Mouse (Mus musculus) common myeloid progenitor, adult 5-6 weeks (primary cell): ENCODE data around the gene Trp53bp2. TPM values are rescaled to one million over a fixed set of nuclear protein-coding genes. Genes with fewer than 3 reads are reported as not detected.

Experiments
- ATAC-seq: replicated peaks from 2 replicates; pipeline ENCODE4 v1.8.0; 2016; ENCODE audit warnings: low read depth, mild to moderate bottlenecking, moderate TSS enrichment, inconsistent platforms; ENCODE audit not compliant: poor library complexity, severe bottlenecking
- total RNA-seq: library from RNA; stranded (forward); fragments of 200-1000, 187-1606 nt; gene quantifications from 2 replicates; pipeline ENCODE4 v1.2.3, GENCODE M21; 2017

Trp53bp2 gene
- total RNA-seq, 1 experiment from 2014 or later, result 9.6 TPM

DNA sequence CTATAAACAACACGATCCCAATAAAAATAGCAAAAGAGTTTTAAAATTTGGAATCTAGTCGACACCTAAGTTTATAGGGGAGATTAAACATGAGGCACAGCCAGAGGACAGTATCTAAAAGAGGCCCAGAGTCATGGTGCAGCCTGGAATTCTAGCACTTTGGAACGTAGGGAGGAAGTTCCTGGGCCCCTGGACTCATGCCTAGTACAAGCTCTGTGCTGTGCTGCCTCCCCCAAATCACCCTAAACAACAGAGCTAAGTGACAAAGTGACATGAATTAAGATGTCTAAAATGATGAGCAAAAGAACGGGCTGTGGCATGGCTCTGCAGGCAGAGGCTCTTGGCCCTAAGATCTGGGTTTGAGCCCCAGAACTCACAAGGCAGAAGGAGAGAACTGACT lies 88.8 kb downstream of the Trp53bp2 start:
- no peak for ATAC-seq

DNA sequence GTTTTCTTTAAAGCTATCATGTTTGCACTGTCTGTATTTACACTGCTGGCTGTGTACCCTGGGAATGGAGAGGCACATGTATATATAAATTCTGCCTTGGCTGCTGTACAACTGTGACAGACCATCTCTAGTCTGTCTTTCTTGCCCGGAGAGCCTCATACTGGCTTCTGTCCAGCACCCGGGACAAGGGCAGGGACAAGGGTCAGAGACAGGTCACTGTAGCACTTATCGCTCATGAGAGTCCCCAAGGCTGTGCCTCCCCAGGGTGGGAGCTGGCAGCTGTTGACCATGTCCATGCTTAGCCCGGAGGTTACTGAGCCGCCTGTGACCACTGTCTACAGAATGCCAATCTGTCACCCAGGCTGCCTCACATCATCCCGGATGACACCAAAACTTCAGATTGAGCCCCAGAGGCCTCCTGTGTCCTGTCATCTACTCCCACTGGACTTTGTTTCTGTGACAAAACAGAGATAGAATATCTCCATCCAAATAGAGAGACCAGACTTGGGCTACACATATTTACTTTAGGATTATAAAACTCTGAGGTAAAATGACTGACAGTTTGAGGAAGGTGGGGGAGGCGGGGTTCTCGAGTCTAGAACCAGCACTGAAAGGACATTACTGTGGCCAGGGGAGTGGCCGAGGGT lies 90.6 kb downstream of the Trp53bp2 start:
- ATAC-seq, result no peak

- no peak for ATAC-seq
Measured at GRCm38 (mm10) chr1:182500224-182500623, 91.3 kb downstream of the Trp53bp2 start.

- ATAC-seq, result no peak
Measured at GRCm38 (mm10) chr1:182500843-182501242, 91.9 kb downstream of the Trp53bp2 start.

- no peak for ATAC-seq
Measured at GRCm38 (mm10) chr1:182501815-182502405, 92.9 kb downstream of the Trp53bp2 start.

DNA sequence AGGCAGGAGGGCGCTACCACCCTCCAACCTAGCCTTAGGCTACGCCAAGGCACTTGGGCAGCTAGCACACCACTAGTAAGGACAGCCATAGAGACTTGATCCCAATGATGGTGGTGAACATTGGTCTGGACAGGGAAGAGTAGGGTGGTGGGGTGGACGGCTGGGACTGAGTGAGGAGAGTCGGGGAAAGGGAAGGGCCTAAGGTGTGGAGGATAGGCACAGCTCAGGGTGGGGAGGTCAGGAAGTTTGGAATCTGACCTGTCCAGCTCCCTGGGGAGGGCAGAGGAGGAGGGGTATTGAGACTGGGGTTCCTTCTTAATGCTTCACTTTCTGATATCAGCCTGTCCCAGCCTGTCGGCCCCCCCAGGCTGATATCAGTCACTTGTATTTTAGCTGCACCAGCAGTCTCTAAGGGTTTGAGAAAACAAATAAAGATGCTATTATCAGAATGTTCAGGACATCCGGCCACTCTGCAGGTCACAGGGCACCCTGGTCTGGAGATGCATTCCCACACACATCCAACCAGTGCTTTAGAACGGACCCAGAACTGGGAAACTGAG lies 93.6 kb downstream of the Trp53bp2 start:
- no peak for ATAC-seq

- no peak for ATAC-seq
Measured at GRCm38 (mm10) chr1:182503206-182503900, 94.4 kb downstream of the Trp53bp2 start.

GRCm38 (mm10) chr1:182504223-182504622 lies 95.3 kb downstream of the Trp53bp2 start:
- ATAC-seq, result peak; percentile 77

DNA sequence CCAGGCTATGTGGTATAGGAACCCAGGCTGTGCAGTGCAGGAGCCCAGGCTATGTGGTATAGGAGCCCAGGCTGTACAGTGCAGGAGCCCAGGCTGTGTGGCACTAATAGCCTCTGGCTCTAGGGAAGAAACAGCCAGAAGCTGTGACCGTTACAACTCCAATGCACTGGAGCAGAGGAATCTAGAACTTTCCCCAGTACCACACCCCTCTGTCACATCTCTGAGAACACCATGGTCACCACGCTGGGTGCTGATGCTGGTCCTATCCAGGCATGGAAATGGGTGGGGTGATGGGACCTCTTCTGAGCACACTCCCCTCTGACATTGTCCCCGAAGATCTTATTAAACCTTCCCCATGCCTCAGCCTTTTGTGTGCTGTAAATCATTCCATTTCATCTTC lies 96.3 kb downstream of the Trp53bp2 start:
- ATAC-seq, result no peak

GRCm38 (mm10) chr1:182506229-182506986 lies 97.4 kb downstream of the Trp53bp2 start:
- peak; percentile 69 for ATAC-seq

DNA sequence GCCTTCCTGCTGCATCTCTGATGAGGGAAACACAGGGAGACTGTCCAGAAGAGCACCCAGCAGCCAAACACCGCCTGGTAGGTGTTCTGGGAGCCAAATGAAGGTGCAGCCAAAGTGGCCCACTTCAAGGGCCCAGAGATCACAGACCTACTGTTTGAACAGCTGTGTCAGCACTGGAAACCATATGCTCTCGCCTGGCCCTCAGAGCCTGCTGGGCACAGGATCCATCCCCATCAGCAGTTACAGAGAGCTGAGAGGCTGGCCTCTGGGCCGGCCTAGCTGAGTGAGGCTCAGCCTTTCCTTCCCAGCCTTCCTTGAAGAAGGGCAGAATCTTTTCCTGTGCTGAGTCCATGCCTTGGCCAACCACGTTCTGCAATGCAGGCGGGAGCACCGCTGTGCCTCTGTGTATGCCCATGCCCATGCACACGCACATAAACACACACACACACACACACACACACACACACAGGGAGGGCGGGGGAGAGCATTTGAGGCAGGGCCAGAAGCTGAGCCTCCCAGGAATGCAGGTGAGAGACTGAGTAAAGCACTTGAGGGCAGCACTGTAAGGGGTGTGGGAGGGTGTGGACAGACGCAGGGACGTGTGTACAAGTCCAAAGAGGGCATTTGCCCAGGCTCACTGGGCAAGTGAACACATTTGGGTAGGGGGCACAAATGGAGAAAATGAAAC lies 100.3 kb downstream of the Trp53bp2 start:
- ATAC-seq, result no peak

- ATAC-seq, result no peak
Measured at GRCm38 (mm10) chr1:182511073-182511472, 102.1 kb downstream of the Trp53bp2 start.

GRCm38 (mm10) chr1:182511778-182512177 lies 102.8 kb downstream of the Trp53bp2 start:
- ATAC-seq, result no peak

Other genes with a start within 250 kb of the Trp53bp2 start
- gene Vmn1r1, start 244.7 kb upstream of the Trp53bp2 start, total RNA-seq, result not detected in 2 replicates
- 20.6 and 27.1 TPM in 2 replicates for gene Degs1, start 126.4 kb upstream of the Trp53bp2 start, total RNA-seq
- gene Fbxo28, start 67.5 kb upstream of the Trp53bp2 start, total RNA-seq, result 16.3 and 17.8 TPM in 2 replicates
- 22.4 TPM in 2 replicates for gene Capn2, start 108.4 kb downstream of the Trp53bp2 start, total RNA-seq
- gene Capn8, start 155.8 kb downstream of the Trp53bp2 start, total RNA-seq, result 0.37 TPM in 1 of 2 replicates, not detected in the other